Comparison of ENCODE assay signal across 7 mouse cellular contexts in genomic region chr5:140830314-140831063, GRCm38 (mm10). TPM values are rescaled to one million over a fixed set of nuclear protein-coding genes. Genes with fewer than 3 reads are reported as not detected.
A peak's percentile ranks its signal among the peaks of the same experiment; 100 is the strongest.
DNase-seq lines count a peak whose midpoint lies in the region; ATAC-seq lines count a peak whose summit lies in the region.

Gene Gna12, minus strand, starts transcription at chr5:140830431.

- WGBS in intestine, embryonic 16.5 days, result under 1% methylated on average over 42 of the region's 49 CpGs
- 0% methylated on average over 27 of the region's 49 CpGs for WGBS in midbrain, embryonic 11.5 days

- peak within 1 kb of the TSS; percentile 74 for H3K4me2 ChIP-seq in intestine, embryonic 16.5 days (ENCODE audit: low read depth, low read length)
- peak within 1 kb of the TSS; percentile 98 for H3K4me2 ChIP-seq in midbrain, embryonic 11.5 days

- no peaks in the 10 kb centered on the region for H3K27me3 ChIP-seq in intestine, embryonic 16.5 days (replicated peaks; ENCODE audit: control insufficient read depth, insufficient read depth, low read length)
- no peaks in the 10 kb centered on the region for H3K27me3 ChIP-seq in midbrain, embryonic 11.5 days (ENCODE audit: control insufficient read depth, insufficient read depth, low read length)

- peak; percentile 99 for ATAC-seq in intestine, embryonic 16.5 days
- peak; percentile 98 for ATAC-seq in midbrain, embryonic 11.5 days (ENCODE audit: low FRiP score)

- H3K9ac ChIP-seq in intestine, embryonic 16.5 days (ENCODE audit: low read depth, low read length), result peak within 1 kb of the TSS; percentile 81
- H3K9ac ChIP-seq in midbrain, embryonic 11.5 days (ENCODE audit: low read length), result peak within 1 kb of the TSS; percentile 82

- peak within 1 kb of the TSS; percentile 70 for H3K27ac ChIP-seq in intestine, embryonic 16.5 days (ENCODE audit: low read length)
- H3K27ac ChIP-seq in midbrain, embryonic 11.5 days (ENCODE audit: low read depth, low read length), result peak within 1 kb of the TSS; percentile 30; the same call in 1 of the 2 replicates

- H3K4me3 ChIP-seq in intestine, embryonic 16.5 days (ENCODE audit: low read length), result peak within 1 kb of the TSS; percentile 83
- H3K4me3 ChIP-seq in midbrain, embryonic 11.5 days (ENCODE audit: low read depth, low read length), result peak within 1 kb of the TSS; percentile 82

- H3K4me1 ChIP-seq in intestine, embryonic 16.5 days (ENCODE audit: control insufficient read depth, insufficient read depth, low read length), result peaks cover 18% of the 10 kb centered on the region
- H3K4me1 ChIP-seq in midbrain, embryonic 11.5 days (ENCODE audit: control insufficient read depth, insufficient read depth, low read length), result peaks cover 14% of the 10 kb centered on the region

- intact Hi-C loops in left cerebral cortex, postnatal 36 days (cut with DNase I), result no loop called here

- no peaks in the 10 kb centered on the region for H3K9me3 ChIP-seq in intestine, embryonic 16.5 days (ENCODE audit: control insufficient read depth, low read length)
- no peaks in the 10 kb centered on the region for H3K9me3 ChIP-seq in midbrain, embryonic 11.5 days (ENCODE audit: control insufficient read depth, low read length)

- peak; percentile 99 for DNase-seq in adrenal gland, adult 8-10 months
- DNase-seq in embryo, embryonic 9.5 days (ENCODE audit: extremely low spot score), result peak; percentile 98
- peak; percentile 89 to 97 for DNase-seq in gastrocnemius, postnatal 4 days (ENCODE audit: low spot score in 2 of 2)
- DNase-seq in left cerebral cortex, postnatal 36 days (ENCODE audit: low spot score in 2 of 2), result peak; percentile 97
- DNase-seq in midbrain, embryonic 11.5 days (ENCODE audit: low spot score, missing footprints), result peak; percentile 99
- DNase-seq in skeletal muscle tissue, adult 2 months (ENCODE audit: low read depth, low spot score), result peak; percentile 98

- H3K36me3 ChIP-seq in intestine, embryonic 16.5 days (ENCODE audit: control insufficient read depth, insufficient read depth, low read length), result no peaks in the 10 kb centered on the region
- H3K36me3 ChIP-seq in midbrain, embryonic 11.5 days (ENCODE audit: control insufficient read depth, insufficient read depth, low read length), result no peaks in the 10 kb centered on the region

RNA-seq across cellular contexts. Expression of gene Gna12, which starts in this region (rescaled TPM):
- total RNA-seq in adrenal gland, adult 8-10 months (2022), result 100 to 1,000 TPM; 135 to 173 (median 141) TPM
- 10 to 100 TPM; 52.0 to 55.5 TPM for total RNA-seq in gastrocnemius, postnatal 4 days (2021)
- polyA plus RNA-seq in intestine, embryonic 16.5 days (2015; fragmentation: Nextera tagmentation; extraction: Ambion mirVana), result 5.2 and 5.4 TPM in 2 replicates
- 10 to 100 TPM; 67.4 to 86.6 TPM for total RNA-seq in left cerebral cortex, postnatal 36 days (2021)
- polyA plus RNA-seq in midbrain, embryonic 11.5 days (2014; fragmentation: Nextera tagmentation; extraction: Ambion mirVana), result 25.8 and 33.4 TPM in 2 replicates

Comparison
In these comparisons a context has a peak if more than half of its experiments do, and no peak if none do; other contexts are left out.
1. Peak in every context shown above with its lines: DNase-seq, ATAC-seq, H3K4me3 ChIP-seq and H3K27ac ChIP-seq.